Mouse (Mus musculus) lung, adult 2 months (tissue): ENCODE data around the gene Aak1.

Experiments
- CTCF ChIP-seq: fragments of 200-500 bp; IDR thresholded peaks from 2 replicates; pipeline ENCODE4 v1.5.1; 2011; ENCODE audit warnings: mild to moderate bottlenecking, low read length, control low read depth; ENCODE audit not compliant: insufficient read depth
- POLR2A ChIP-seq: fragments of 200-500 bp; IDR thresholded peaks from 2 replicates; pipeline ENCODE4 v1.6.1; 2011; ENCODE audit warnings: low read depth, mild to moderate bottlenecking, control low read depth, low read length, borderline replicate concordance; ENCODE audit errors: extremely low read depth

- TF ChIP-seq CTCF (no peak), POLR2A (no peak)
These were observed 114.8 kb downstream of the Aak1 start for GRCm38 (mm10) chr6:86963987-86964685.
